Mouse (Mus musculus): ENCODE results near the gene Smyd1. TPM values are rescaled to one million over a fixed set of nuclear protein-coding genes. Genes with fewer than 3 reads are reported as not detected.
A peak's percentile ranks its signal among the peaks of the same experiment; 100 is the strongest.
"Not testable (repeated sequence)": the region's sequence is repeated elsewhere in the genome, so short reads cannot be mapped to it uniquely, and the experiment has no call there.

Gene Smyd1
- total RNA-seq, 1 experiment from 2014 or later = not detected

- ATAC-seq (replicated peaks in 1 of 2; ENCODE audit: insufficient read depth in 1 of 2, low FRiP score in 2 of 2, low TSS enrichment in 1 of 2, low read depth in 1 of 2, poor library complexity in 2 of 2, severe bottlenecking in 2 of 2) = peak; percentile 67 to 75
These were observed 51.6 kb downstream of the Smyd1 start for GRCm38 (mm10) chr6:71270301-71271056.

- ATAC-seq (replicated peaks in 1 of 2; ENCODE audit: insufficient read depth in 1 of 2, low FRiP score in 2 of 2, low TSS enrichment in 1 of 2, low read depth in 1 of 2, poor library complexity in 2 of 2, severe bottlenecking in 2 of 2) = not testable (repeated sequence)
These were observed 52.4 kb downstream of the Smyd1 start for GRCm38 (mm10) chr6:71269686-71270050.

- no peak for ATAC-seq (replicated peaks in 1 of 2; ENCODE audit: insufficient read depth in 1 of 2, low FRiP score in 2 of 2, low TSS enrichment in 1 of 2, low read depth in 1 of 2, poor library complexity in 2 of 2, severe bottlenecking in 2 of 2)
These were observed 52.9 kb downstream of the Smyd1 start for GRCm38 (mm10) chr6:71268929-71269685.

GRCm38 (mm10) chr6:71267603-71268002 is 54.4 kb downstream of the Smyd1 start:
- not testable (repeated sequence) for ATAC-seq (replicated peaks in 1 of 2; ENCODE audit: insufficient read depth in 1 of 2, low FRiP score in 2 of 2, low TSS enrichment in 1 of 2, low read depth in 1 of 2, poor library complexity in 2 of 2, severe bottlenecking in 2 of 2)

- ATAC-seq (replicated peaks in 1 of 2; ENCODE audit: insufficient read depth in 1 of 2, low FRiP score in 2 of 2, low TSS enrichment in 1 of 2, low read depth in 1 of 2, poor library complexity in 2 of 2, severe bottlenecking in 2 of 2) = no peak
These were observed 59.7 kb downstream of the Smyd1 start for GRCm38 (mm10) chr6:71262142-71262833.

- no peak for ATAC-seq (replicated peaks in 1 of 2; ENCODE audit: insufficient read depth in 1 of 2, low FRiP score in 2 of 2, low TSS enrichment in 1 of 2, low read depth in 1 of 2, poor library complexity in 2 of 2, severe bottlenecking in 2 of 2)
These were observed 61.0 kb downstream of the Smyd1 start for GRCm38 (mm10) chr6:71261060-71261459.

- peak; percentile 45 to 53; a peak in 3 of 4 replicates for ATAC-seq (replicated peaks in 1 of 2; ENCODE audit: insufficient read depth in 1 of 2, low FRiP score in 2 of 2, low TSS enrichment in 1 of 2, low read depth in 1 of 2, poor library complexity in 2 of 2, severe bottlenecking in 2 of 2)
These were observed 61.9 kb downstream of the Smyd1 start for GRCm38 (mm10) chr6:71260051-71260640.

GRCm38 (mm10) chr6:71259166-71259565 is 62.9 kb downstream of the Smyd1 start:
- ATAC-seq (replicated peaks in 1 of 2; ENCODE audit: insufficient read depth in 1 of 2, low FRiP score in 2 of 2, low TSS enrichment in 1 of 2, low read depth in 1 of 2, poor library complexity in 2 of 2, severe bottlenecking in 2 of 2) = no peak

GRCm38 (mm10) chr6:71258562-71258961 is 63.5 kb downstream of the Smyd1 start:
- no peak for ATAC-seq (replicated peaks in 1 of 2; ENCODE audit: insufficient read depth in 1 of 2, low FRiP score in 2 of 2, low TSS enrichment in 1 of 2, low read depth in 1 of 2, poor library complexity in 2 of 2, severe bottlenecking in 2 of 2)

- no peak for ATAC-seq (replicated peaks in 1 of 2; ENCODE audit: insufficient read depth in 1 of 2, low FRiP score in 2 of 2, low TSS enrichment in 1 of 2, low read depth in 1 of 2, poor library complexity in 2 of 2, severe bottlenecking in 2 of 2)
These were observed 64.7 kb downstream of the Smyd1 start for GRCm38 (mm10) chr6:71257375-71257774.

- ATAC-seq (replicated peaks in 1 of 2; ENCODE audit: insufficient read depth in 1 of 2, low FRiP score in 2 of 2, low TSS enrichment in 1 of 2, low read depth in 1 of 2, poor library complexity in 2 of 2, severe bottlenecking in 2 of 2) = no peak
These were observed 65.9 kb downstream of the Smyd1 start for GRCm38 (mm10) chr6:71256166-71256565.

GRCm38 (mm10) chr6:71254456-71254855 is 67.6 kb downstream of the Smyd1 start:
- ATAC-seq (replicated peaks in 1 of 2; ENCODE audit: insufficient read depth in 1 of 2, low FRiP score in 2 of 2, low TSS enrichment in 1 of 2, low read depth in 1 of 2, poor library complexity in 2 of 2, severe bottlenecking in 2 of 2) = no peak

- ATAC-seq (replicated peaks in 1 of 2; ENCODE audit: insufficient read depth in 1 of 2, low FRiP score in 2 of 2, low TSS enrichment in 1 of 2, low read depth in 1 of 2, poor library complexity in 2 of 2, severe bottlenecking in 2 of 2) = no peak
These were observed 71.1 kb downstream of the Smyd1 start for GRCm38 (mm10) chr6:71250951-71251350.

- ATAC-seq (replicated peaks in 1 of 2; ENCODE audit: insufficient read depth in 1 of 2, low FRiP score in 2 of 2, low TSS enrichment in 1 of 2, low read depth in 1 of 2, poor library complexity in 2 of 2, severe bottlenecking in 2 of 2) = no peak
These were observed 72.4 kb downstream of the Smyd1 start for GRCm38 (mm10) chr6:71249615-71250014.

GRCm38 (mm10) chr6:71248420-71248819 is 73.6 kb downstream of the Smyd1 start:
- no peak for ATAC-seq (replicated peaks in 1 of 2; ENCODE audit: insufficient read depth in 1 of 2, low FRiP score in 2 of 2, low TSS enrichment in 1 of 2, low read depth in 1 of 2, poor library complexity in 2 of 2, severe bottlenecking in 2 of 2)

- no peak for ATAC-seq (replicated peaks in 1 of 2; ENCODE audit: insufficient read depth in 1 of 2, low FRiP score in 2 of 2, low TSS enrichment in 1 of 2, low read depth in 1 of 2, poor library complexity in 2 of 2, severe bottlenecking in 2 of 2)
These were observed 78.8 kb downstream of the Smyd1 start for GRCm38 (mm10) chr6:71243258-71243657.

GRCm38 (mm10) chr6:71242811-71243210 is 79.2 kb downstream of the Smyd1 start:
- no peak for ATAC-seq (replicated peaks in 1 of 2; ENCODE audit: insufficient read depth in 1 of 2, low FRiP score in 2 of 2, low TSS enrichment in 1 of 2, low read depth in 1 of 2, poor library complexity in 2 of 2, severe bottlenecking in 2 of 2)

- no peak for ATAC-seq (replicated peaks in 1 of 2; ENCODE audit: insufficient read depth in 1 of 2, low FRiP score in 2 of 2, low TSS enrichment in 1 of 2, low read depth in 1 of 2, poor library complexity in 2 of 2, severe bottlenecking in 2 of 2)
These were observed 81.2 kb downstream of the Smyd1 start for GRCm38 (mm10) chr6:71240831-71241230.
